Mouse (Mus musculus): ENCODE results near the gene Galt.
A peak's percentile ranks its signal among the peaks of the same experiment; 100 is the strongest.
"Not testable (repeated sequence)": the region's sequence is repeated elsewhere in the genome, so short reads cannot be mapped to it uniquely, and the experiment has no call there.

Gene Galt

GRCm38 (mm10) chr4:41774506-41774905 is 19.5 kb downstream of the Galt start:
- ATAC-seq (ENCODE audit: low TSS enrichment): not testable (repeated sequence)

DNA sequence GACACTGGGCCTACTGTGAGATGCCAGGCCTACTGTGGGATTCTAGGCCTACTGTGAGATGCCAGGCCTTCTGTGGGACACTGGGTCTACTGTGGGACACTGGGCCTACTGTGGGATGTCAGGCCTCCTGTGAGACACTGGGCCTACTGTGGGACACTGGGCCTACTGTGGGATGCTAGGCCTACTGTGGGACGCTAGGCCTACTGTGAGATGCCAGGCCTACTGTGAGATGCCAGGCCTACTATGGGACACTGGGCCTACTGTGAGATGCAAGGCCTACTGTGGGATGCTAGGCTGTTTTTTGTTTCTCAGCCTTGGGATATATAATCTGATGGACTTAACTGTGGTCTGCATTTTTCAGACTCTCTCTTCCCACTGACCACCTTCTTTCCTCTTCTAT is 20.8 kb downstream of the Galt start:
- not testable (repeated sequence) for ATAC-seq (ENCODE audit: low TSS enrichment)

DNA sequence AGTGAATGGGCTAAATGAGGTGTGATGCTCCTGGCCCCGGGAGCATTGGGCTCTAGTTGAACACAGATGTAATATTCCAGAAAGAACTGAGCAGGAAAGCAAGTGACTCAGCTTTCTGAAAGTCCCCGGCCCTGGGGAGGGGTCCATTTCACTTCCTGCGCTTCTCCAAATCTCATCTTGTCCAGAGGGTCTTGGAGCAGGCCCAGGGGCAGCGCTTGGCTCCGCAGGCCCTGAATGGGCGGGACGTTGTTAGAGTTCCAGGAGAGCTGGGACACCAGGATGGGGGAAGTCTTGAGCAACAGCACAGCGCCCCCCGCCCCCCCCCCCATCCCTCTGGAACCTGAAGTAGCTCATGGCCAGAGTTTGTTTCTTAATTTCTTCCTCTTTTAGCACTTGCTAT is 26.2 kb downstream of the Galt start:
- ATAC-seq (ENCODE audit: low TSS enrichment): not testable (repeated sequence)

GRCm38 (mm10) chr4:41781748-41782485 is 26.9 kb downstream of the Galt start:
- ATAC-seq (ENCODE audit: low TSS enrichment): peak; percentile 72; the same call in 1 of the 2 replicates

DNA sequence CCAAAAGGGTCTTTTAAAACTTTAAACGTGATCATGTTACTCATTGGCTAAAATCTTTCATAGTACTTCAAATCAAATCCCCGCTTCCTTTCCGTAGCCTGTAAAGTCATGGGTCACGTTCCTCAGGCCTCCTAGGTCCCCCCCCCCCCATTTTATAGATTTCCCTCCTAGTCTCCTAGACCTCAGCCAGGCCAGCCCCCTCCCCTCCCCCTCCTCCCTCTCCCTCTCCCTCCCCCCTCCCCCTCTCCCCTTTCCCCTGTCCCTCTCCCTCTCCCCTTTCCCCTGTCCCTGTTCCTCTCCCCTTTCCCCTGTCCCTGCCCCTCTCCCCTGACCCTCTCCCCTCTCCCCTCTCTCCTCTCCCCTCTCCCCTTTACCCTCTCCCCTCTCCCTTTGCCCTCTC is 27.7 kb downstream of the Galt start:
- ATAC-seq (ENCODE audit: low TSS enrichment): not testable (repeated sequence)

- not testable (repeated sequence) for ATAC-seq (ENCODE audit: low TSS enrichment)
These were observed 28.2 kb downstream of the Galt start for GRCm38 (mm10) chr4:41783197-41783596.

All from frontal cortex, adult (tissue).